Mouse (Mus musculus) liver, adult 2 months (tissue): Measurements from ENCODE around the gene Slc15a5.

Experiments
- CTCF ChIP-seq: fragments of 200-500 bp; IDR thresholded peaks from 2 replicates; pipeline ENCODE4 v1.5.1; 2011; ENCODE audit warnings: low read depth, low read length, control low read depth
- POLR2A ChIP-seq: fragments of 200-500 bp; IDR thresholded peaks from 2 replicates; pipeline ENCODE4 v1.6.1; 2011; ENCODE audit warnings: low read length, control low read depth; ENCODE audit not compliant: insufficient read depth; ENCODE audit errors: extremely low read depth

- TF ChIP-seq POLR2A (no peak), CTCF (no peak)
Observed at GRCm38 (mm10) chr6:137979802-137980201, 99.9 kb downstream of the Slc15a5 start.
